Mouse (Mus musculus) small intestine, adult 2 months (tissue): ENCODE measurements at regions not wholly inside any gene's neighbourhood (a gene's known extent, or its start where the extent isn't known, plus 50 kb on each side); places are given as distances from the start of the nearest gene placed in this dataset.

Source experiments
- CTCF ChIP-seq: fragments of 200-500 bp; IDR thresholded peaks from 2 replicates; pipeline ENCODE4 v1.5.1; 2012; ENCODE audit warnings: low read depth, mild to moderate bottlenecking, control low read depth, inconsistent platforms, low read length, moderate library complexity, mixed read lengths; ENCODE audit not compliant: insufficient replicate concordance, insufficient read length; ENCODE audit errors: extremely low read depth
- POLR2A ChIP-seq: fragments of 200-500 bp; IDR thresholded peaks from 2 replicates; pipeline ENCODE4 v1.6.1; 2012; ENCODE audit warnings: low read depth, mild to moderate bottlenecking, control low read depth, inconsistent platforms, low read length, moderate library complexity

DNA sequence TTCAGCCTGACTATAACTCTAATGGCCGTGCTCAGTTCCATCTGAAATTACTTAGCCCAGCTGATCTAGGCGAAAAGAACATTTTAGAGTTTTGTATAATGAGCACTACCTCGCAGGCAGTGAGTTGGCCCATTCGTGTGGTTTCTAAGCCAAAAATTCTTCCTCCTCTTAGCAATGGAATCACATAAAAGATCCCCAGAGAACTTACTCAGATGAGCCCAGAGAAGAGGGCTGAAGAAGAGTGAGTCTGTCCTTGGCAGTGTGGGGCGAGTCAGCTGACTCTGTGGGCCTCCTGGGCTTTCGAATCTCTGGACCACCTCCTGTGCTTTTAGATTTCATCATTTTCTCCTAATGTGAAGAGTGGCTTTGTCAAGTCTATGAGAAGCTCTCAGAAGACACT, 240.2 kb downstream of the Mreg start:
- no peak for TF ChIP-seq POLR2A
- no peak for TF ChIP-seq CTCF
